Mouse (Mus musculus) spleen, embryonic (tissue): Measurements from ENCODE around the gene Gas2l3.

Experiments
- CTCF ChIA-PET: fragments of 350-600 bp; sonication (Branson Sonifier 250); formaldehyde crosslinking; loops from one replicate; lab custom pipeline; 2022; lab: Charles Lee

The Gas2l3 gene

GRCm38 (mm10) chr10:89443623-89444151 lies at the start of gene Gas2l3:
Gene Gas2l3, minus strand, starts transcription at chr10:89443967.
- CTCF ChIA-PET: interaction anchor here (0.5 kb wide), 1 partner anchor 1320 kb away, joined by 5 read pairs; no protein-coding TSS in a partner anchor

- CTCF ChIA-PET: no interaction called here
Observed at GRCm38 (mm10) chr10:89491321-89491720, 47.6 kb upstream of the Gas2l3 start.

- CTCF ChIA-PET: no interaction called here
Observed at GRCm38 (mm10) chr10:89490250-89490649, 46.5 kb upstream of the Gas2l3 start.

GRCm38 (mm10) chr10:89489459-89489858 lies 45.7 kb upstream of the Gas2l3 start:
- CTCF ChIA-PET: no interaction called here

- CTCF ChIA-PET: no interaction called here
Observed at GRCm38 (mm10) chr10:89486995-89487742, 43.4 kb upstream of the Gas2l3 start.

GRCm38 (mm10) chr10:89484907-89485306 lies 41.1 kb upstream of the Gas2l3 start:
- CTCF ChIA-PET: no interaction called here

GRCm38 (mm10) chr10:89483812-89484602 lies 40.2 kb upstream of the Gas2l3 start:
- CTCF ChIA-PET: interaction anchor here (0.7 kb wide), 1 partner anchor 23 kb away, joined by 6 read pairs; no protein-coding TSS in a partner anchor

GRCm38 (mm10) chr10:89483113-89483512 lies 39.3 kb upstream of the Gas2l3 start:
- CTCF ChIA-PET: interaction anchor here (0.7 kb wide), 1 partner anchor 22 kb away, joined by 6 read pairs; no protein-coding TSS in a partner anchor

GRCm38 (mm10) chr10:89482142-89482681 lies 38.4 kb upstream of the Gas2l3 start:
- CTCF ChIA-PET: no interaction called here

GRCm38 (mm10) chr10:89481638-89482037 lies 37.9 kb upstream of the Gas2l3 start:
- CTCF ChIA-PET: no interaction called here

- CTCF ChIA-PET: no interaction called here
Observed at GRCm38 (mm10) chr10:89478766-89479165, 35.0 kb upstream of the Gas2l3 start.

- CTCF ChIA-PET: no interaction called here
Observed at GRCm38 (mm10) chr10:89470596-89471353, 27.0 kb upstream of the Gas2l3 start.

GRCm38 (mm10) chr10:89464760-89465405 lies 21.1 kb upstream of the Gas2l3 start:
- CTCF ChIA-PET: no interaction called here

- CTCF ChIA-PET: no interaction called here
Observed at GRCm38 (mm10) chr10:89462890-89463289, 19.1 kb upstream of the Gas2l3 start.

GRCm38 (mm10) chr10:89461856-89462507 lies 18.2 kb upstream of the Gas2l3 start:
- CTCF ChIA-PET: interaction anchor here (0.6 kb wide), 2 partner anchors 27 to 169 kb away, joined by 3 to 9 read pairs; no protein-coding TSS in a partner anchor

GRCm38 (mm10) chr10:89460972-89461371 lies 17.2 kb upstream of the Gas2l3 start:
- CTCF ChIA-PET: interaction anchor here (0.6 kb wide), 1 partner anchor 22 kb away, joined by 6 read pairs; no protein-coding TSS in a partner anchor

- CTCF ChIA-PET: no interaction called here
Observed at GRCm38 (mm10) chr10:89458770-89459169, 15.0 kb upstream of the Gas2l3 start.

- CTCF ChIA-PET: no interaction called here
Observed at GRCm38 (mm10) chr10:89453794-89454193, 10.0 kb upstream of the Gas2l3 start.

GRCm38 (mm10) chr10:89453068-89453641 lies 9.4 kb upstream of the Gas2l3 start:
- CTCF ChIA-PET: no interaction called here

GRCm38 (mm10) chr10:89450411-89450810 lies 6.6 kb upstream of the Gas2l3 start:
- CTCF ChIA-PET: no interaction called here
